Mouse (Mus musculus) testis, adult 2 months (tissue): ENCODE results near the gene Adam8.

Experiments
- CTCF ChIP-seq: fragments of 200-500 bp; IDR thresholded peaks from 2 replicates; pipeline ENCODE4 v1.5.1; 2012; ENCODE audit warnings: low read depth, mild to moderate bottlenecking, inconsistent platforms, low read length, moderate library complexity; ENCODE audit not compliant: control insufficient read depth, insufficient read depth, insufficient replicate concordance
- POLR2A ChIP-seq: fragments of 200-500 bp; IDR thresholded peaks from 2 replicates; pipeline ENCODE4 v1.6.1; 2012; ENCODE audit warnings: low read depth, mild to moderate bottlenecking, inconsistent platforms, low read length, moderate library complexity; ENCODE audit not compliant: control insufficient read depth

GRCm38 (mm10) chr7:139971436-139971835, 20.9 kb downstream of the Adam8 start:
- TF ChIP-seq CTCF: no peak
- TF ChIP-seq POLR2A: 0 out of 2 replicates have a peak, but pooled peaks have one; percentile 13
